Mouse (Mus musculus): ENCODE measurements around the gene Fhl2.

GRCm38 (mm10) chr1:43180912-43181311 lies 15.9 kb downstream of the Fhl2 start:
- no peak for TF ChIP-seq CTCF (IDR thresholded peaks at IDR 0.05; ENCODE audit: control insufficient read depth, insufficient read depth, insufficient read length)
- no peak for TF ChIP-seq USF1 (IDR thresholded peaks at IDR 0.05; ENCODE audit: low read depth)
- TF ChIP-seq MYOD1 (IDR thresholded peaks at IDR 0.05; ENCODE audit: control insufficient read depth, insufficient read length, low read depth) = no peak
- TF ChIP-seq MYOG (IDR thresholded peaks at IDR 0.05; ENCODE audit: control insufficient read depth, extremely low read depth, insufficient read length) = no peak
- no peak for TF ChIP-seq FOSL1 (IDR thresholded peaks at IDR 0.05; ENCODE audit: insufficient read depth, low read length, poor library complexity, severe bottlenecking)
- no peak for TF ChIP-seq CEBPB (IDR thresholded peaks at IDR 0.05; ENCODE audit: low read depth)

Measured in C2C12 (cell line).